Mouse (Mus musculus) testis, adult 2 months (tissue): ENCODE data around the gene Bmp4. TPM values are rescaled to one million over a fixed set of nuclear protein-coding genes. Genes with fewer than 3 reads are reported as not detected.

Source experiments
- H3K27ac ChIP-seq: fragments of 200-500 bp; 2 replicates; pipeline ENCODE4 v1.5.1; 2012; ENCODE audit warnings: low read depth, low read length; ENCODE audit not compliant: control insufficient read depth, insufficient read depth
- H3K27me3 ChIP-seq: fragments of 200-500 bp; 2 replicates; pipeline ENCODE4 v1.6.1; 2012; ENCODE audit warnings: mild to moderate bottlenecking, low read length, moderate library complexity; ENCODE audit not compliant: control insufficient read depth, insufficient read depth
- H3K36me3 ChIP-seq: fragments of 200-500 bp; 2 replicates; pipeline ENCODE4 v1.6.1; 2012; ENCODE audit warnings: mild to moderate bottlenecking, low read length; ENCODE audit not compliant: control insufficient read depth, insufficient read depth
- H3K4me1 ChIP-seq: fragments of 200-500 bp; 2 replicates; pipeline ENCODE4 v1.6.1; 2012; ENCODE audit warnings: low read length; ENCODE audit not compliant: control insufficient read depth, insufficient read depth
- H3K4me3 ChIP-seq: fragments of 200-500 bp; 2 replicates; pipeline ENCODE4 v1.5.1; 2012; ENCODE audit warnings: low read depth, mild to moderate bottlenecking, low read length, moderate library complexity, mixed read lengths; ENCODE audit not compliant: control insufficient read depth
- CTCF ChIP-seq: fragments of 200-500 bp; IDR thresholded peaks from 2 replicates; pipeline ENCODE4 v1.5.1; 2012; ENCODE audit warnings: low read depth, mild to moderate bottlenecking, inconsistent platforms, low read length, moderate library complexity; ENCODE audit not compliant: control insufficient read depth, insufficient read depth, insufficient replicate concordance
- POLR2A ChIP-seq: fragments of 200-500 bp; IDR thresholded peaks from 2 replicates; pipeline ENCODE4 v1.6.1; 2012; ENCODE audit warnings: low read depth, mild to moderate bottlenecking, inconsistent platforms, low read length, moderate library complexity; ENCODE audit not compliant: control insufficient read depth
- polyA plus RNA-seq: library from polyadenylated mRNA; depleted of rRNA; stranded (reverse); fragments of >200 nt; gene quantifications from 2 replicates; pipeline ENCODE4 v1.2.3, GENCODE M21; 2012

The Bmp4 gene
- polyA plus RNA-seq, 1 experiment, result 5.0 TPM

DNA sequence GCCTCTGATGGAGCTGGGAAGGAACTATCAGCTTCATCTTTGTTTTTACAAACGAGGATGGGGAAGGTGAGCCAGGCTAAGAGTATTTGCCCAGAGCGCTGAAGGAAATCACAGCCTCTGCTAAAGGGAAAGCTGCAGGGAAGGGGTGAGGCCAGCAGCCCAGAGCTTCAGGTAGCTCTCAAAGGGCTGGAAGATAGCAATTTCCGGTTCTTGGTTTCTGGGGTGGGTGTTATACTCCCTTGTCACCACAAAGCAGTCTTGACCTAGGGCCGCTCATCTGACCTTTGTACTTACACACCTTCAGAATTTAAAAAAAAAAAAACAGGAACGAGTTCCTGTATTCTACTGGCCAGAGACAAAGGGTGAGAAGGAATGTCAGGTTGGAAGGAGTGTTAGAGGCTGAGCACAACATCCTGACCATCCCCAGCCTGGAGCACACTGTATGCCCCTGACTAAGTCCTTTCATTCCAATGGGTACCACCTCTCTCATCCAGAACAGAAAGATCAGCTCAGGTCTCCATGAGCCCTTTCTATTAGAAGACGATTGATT, 1.2 kb upstream of the Bmp4 start:
- no peak overlapping the region for H3K27ac ChIP-seq
- H3K27me3 ChIP-seq, result no peaks in the 10 kb centered on the region; the same call in none of the 2 replicates
- no peak overlapping the region for H3K4me3 ChIP-seq
- no peak for TF ChIP-seq CTCF
- no peak for TF ChIP-seq POLR2A
- peaks cover 15% of the 10 kb centered on the region for H3K4me1 ChIP-seq
- H3K36me3 ChIP-seq, result no peaks in the 10 kb centered on the region

DNA sequence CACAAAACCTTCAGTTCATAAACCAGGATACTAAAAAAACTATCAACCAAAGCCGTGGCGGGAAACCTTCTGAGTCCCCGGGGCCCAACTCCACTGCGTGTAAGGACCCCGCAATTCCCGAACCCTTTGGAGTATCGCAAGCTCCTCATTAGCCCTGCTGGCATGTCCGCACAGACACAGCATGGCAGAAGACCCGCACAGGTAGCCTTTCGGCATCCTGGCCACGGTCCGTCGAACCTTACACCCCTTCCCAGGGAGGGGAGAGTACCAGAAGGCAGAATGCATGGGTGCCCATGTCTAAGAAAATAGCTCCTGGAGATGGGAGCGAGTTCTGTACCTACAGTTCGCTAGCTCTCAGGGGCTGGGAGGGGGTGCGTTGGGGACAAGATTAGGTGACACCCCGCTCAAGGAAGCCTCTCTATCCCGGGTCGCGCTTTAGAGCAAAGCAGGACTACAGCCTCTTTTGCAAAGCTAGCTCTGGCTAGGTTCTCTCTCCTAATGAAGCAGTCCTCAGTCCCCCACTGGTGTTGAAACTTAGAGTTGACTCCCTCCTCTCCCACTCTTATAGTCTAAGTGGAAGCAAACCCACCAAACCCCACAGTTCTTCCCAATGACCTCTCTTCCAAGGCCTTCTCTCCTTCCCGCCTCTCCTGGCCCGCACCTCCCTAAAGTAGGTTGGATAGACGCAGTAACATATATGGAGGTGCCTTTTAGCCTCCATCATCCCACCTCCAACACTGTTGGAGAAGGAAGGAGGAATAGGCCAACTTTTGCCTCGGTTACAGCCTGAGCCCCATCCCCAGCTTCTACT, 826 bp downstream of the Bmp4 start:
- no peak for TF ChIP-seq CTCF
- no peak for TF ChIP-seq POLR2A
- Histone ChIP-seq H3K4me1 (peaks cover 27% of the 10 kb centered on the region), H3K36me3 (no peaks in the 10 kb centered on the region), H3K27ac (no peak overlapping the region), H3K27me3 (peaks cover 6% of the 10 kb centered on the region), H3K4me3 (peak overlapping the region; percentile 25)

DNA sequence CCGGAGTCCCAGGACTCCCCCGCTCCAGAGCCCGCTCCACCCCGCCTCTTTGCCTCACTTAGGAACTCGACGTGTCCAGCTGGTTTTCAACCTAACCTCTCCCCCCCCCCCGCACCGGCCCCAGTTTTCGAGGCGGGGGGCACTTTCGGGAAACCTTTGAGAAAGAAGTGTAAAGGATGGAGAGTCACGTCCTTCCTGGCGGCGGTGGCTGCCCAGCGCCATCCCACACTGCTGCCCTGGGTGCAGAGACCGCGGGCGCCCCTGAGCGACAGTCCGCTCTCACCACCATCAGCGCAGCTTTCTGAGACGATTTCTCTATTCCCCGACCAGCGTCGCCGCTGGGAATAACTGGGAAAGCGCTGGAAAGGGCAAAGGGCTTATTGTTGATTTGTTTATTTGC, 1.8 kb downstream of the Bmp4 start:
- peaks cover 6% of the 10 kb centered on the region for H3K27me3 ChIP-seq

DNA sequence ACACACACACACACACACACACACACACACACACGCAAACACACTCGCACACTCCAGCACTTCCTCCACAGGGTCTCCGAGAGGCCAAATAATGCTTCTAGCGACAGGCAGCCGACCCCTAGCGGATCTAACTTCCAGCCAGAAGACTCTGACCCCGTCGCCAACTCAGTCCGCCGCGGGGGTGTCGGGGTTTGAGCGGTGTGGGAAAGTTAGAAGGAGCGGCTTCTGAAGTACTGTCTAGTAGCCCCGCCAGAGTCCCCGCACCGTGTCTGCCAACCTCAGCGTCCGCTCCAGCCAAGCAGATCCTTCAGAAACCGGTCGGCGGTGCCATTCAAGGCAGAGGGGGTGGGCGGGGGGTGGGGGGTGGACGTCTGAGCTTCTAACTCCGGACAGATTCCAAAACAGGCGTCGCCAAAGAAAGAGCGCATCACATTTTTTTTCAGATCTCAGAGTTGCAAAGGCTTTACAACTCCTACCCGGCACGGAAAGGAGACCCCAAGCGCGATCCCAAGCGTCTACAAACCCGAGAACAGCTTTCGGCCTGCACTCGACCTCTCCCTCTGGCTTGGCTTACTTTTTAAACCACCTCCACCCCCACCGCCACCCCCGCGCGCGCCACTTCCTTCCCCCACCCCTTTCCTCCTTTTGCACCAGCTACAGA, 2.5 kb downstream of the Bmp4 start:
- Histone ChIP-seq H3K27me3 (peaks cover 6% of the 10 kb centered on the region), H3K27ac (peak overlapping the region; percentile 19), H3K4me1 (peaks cover 27% of the 10 kb centered on the region), H3K4me3 (peak overlapping the region; percentile 50), H3K36me3 (no peaks in the 10 kb centered on the region)
- TF ChIP-seq CTCF (no peak), POLR2A (no peak)

More for the DNA sequence above, 1.8 kb downstream of the Bmp4 start:
- Histone ChIP-seq H3K4me1 (peaks cover 27% of the 10 kb centered on the region), H3K27ac (no peak overlapping the region), H3K36me3 (no peaks in the 10 kb centered on the region), H3K4me3 (peak overlapping the region; percentile 14)
- peak; percentile 5; the same call in 1 of the 2 replicates for TF ChIP-seq CTCF
- no peak for TF ChIP-seq POLR2A

DNA sequence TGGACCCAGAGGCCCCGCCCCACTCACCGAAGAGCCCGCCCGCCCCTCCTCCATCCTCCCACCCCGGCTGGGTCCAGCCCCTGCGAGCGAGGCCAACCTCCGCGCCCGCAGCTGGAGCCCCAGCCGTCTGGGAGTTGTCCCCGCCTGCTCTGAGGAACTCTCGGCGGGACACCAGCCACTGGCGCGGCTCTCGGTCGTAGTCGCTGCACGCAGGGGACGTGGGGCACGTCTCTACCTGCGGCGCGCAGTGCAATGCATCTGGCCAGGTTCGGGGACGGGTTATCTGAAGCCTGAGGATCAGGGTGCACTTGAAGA, 3.2 kb downstream of the Bmp4 start:
- peak overlapping the region; percentile 19; the same call in 1 of the 2 replicates for H3K27ac ChIP-seq
- H3K36me3 ChIP-seq, result no peaks in the 10 kb centered on the region
- peak overlapping the region; percentile 50 for H3K4me3 ChIP-seq
- TF ChIP-seq POLR2A, result no peak
- no peak for TF ChIP-seq CTCF
- H3K27me3 ChIP-seq, result peaks cover 6% of the 10 kb centered on the region
- H3K4me1 ChIP-seq, result peaks cover 27% of the 10 kb centered on the region

DNA sequence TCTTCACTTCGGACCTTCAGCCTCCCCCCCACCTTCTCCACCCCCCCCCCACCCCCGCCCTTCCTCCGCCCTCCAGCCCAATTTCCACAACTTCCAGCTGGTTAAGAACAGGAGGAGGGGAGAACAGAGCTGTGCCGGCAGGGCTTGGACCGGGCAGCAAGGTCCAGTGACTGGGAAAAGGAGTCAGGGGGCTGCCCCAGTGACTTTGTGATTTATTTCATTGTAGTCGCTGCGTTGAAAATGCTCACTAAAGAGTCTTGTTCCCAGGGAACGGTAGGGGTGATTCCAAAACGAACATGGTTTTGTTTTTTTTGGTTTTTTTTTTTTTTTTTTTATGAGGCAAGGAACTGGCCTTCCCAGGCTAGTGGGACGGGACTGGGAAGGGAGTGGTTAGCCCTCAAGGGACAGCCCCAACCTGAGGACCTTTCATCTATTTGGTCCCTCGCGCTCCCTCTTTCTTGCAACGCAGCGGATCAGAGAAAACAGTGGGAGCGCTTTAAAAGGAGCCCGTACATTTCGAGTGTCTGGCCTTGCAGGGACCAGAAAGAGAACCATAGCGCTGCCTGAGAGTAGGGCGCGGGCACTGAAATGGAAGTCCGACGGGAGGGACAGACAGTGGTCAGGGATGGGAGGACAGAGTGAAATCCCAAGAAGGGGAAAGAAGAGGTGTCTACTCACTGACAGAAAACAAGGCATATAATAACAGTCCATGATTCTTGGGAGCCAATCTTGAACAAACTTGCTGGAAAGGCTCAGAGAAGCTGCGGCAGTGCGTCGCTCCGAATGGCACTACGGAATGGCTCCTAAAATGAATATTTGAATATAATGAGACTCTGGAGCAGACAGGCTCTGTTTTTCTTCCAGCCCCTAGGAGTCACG, 3.8 kb downstream of the Bmp4 start:
- Histone ChIP-seq H3K27me3 (peaks cover 6% of the 10 kb centered on the region), H3K36me3 (no peaks in the 10 kb centered on the region), H3K4me3 (peak overlapping the region; percentile 32), H3K4me1 (peaks cover 27% of the 10 kb centered on the region), H3K27ac (no peak overlapping the region)
- TF ChIP-seq POLR2A (no peak; the same call in 1 of the 2 replicates), CTCF (no peak)
